Mouse (Mus musculus): ENCODE measurements around the gene Zscan25. TPM values are rescaled to one million over a fixed set of nuclear protein-coding genes. Genes with fewer than 3 reads are reported as not detected.

Zscan25 gene
- polyA plus RNA-seq (2012; fragmentation: generic; extraction: Trizol), result 10.0 TPM

- Histone ChIP-seq H3K4me2 (ENCODE audit: low read depth) (peak within 1 kb of the TSS; percentile 100), H3K79me2 (ENCODE audit: control insufficient read depth, insufficient read depth) (peaks cover 28% of the 10 kb centered on the region), H3K36me3 (ENCODE audit: control insufficient read depth, insufficient read depth) (peaks cover 6% of the 10 kb centered on the region), H3K27me3 (ENCODE audit: control insufficient read depth, insufficient read depth, insufficient read length) (no peaks in the 10 kb centered on the region), H3ac (ENCODE audit: control insufficient read depth, insufficient read length) (peak within 1 kb of the TSS; percentile 49), H3K4me3 (peak within 1 kb of the TSS; percentile 67)
- TF ChIP-seq USF1 (IDR thresholded peaks at IDR 0.05; ENCODE audit: low read depth) (no peak), MYOG (IDR thresholded peaks at IDR 0.05; ENCODE audit: control insufficient read depth in 1 of 3, insufficient read depth in 1 of 3, insufficient read length in 2 of 3, low read depth in 2 of 3) (peak; percentile 7 to 85 (median 85)), SRF (IDR thresholded peaks at IDR 0.05; ENCODE audit: control insufficient read depth, insufficient read length, low read depth) (no peak), POLR2A (IDR thresholded peaks at IDR 0.05; ENCODE audit: insufficient read length, low read depth) (peak; percentile 85), E2F4 (IDR thresholded peaks at IDR 0.05; ENCODE audit: insufficient read depth) (no peak), CEBPB (IDR thresholded peaks at IDR 0.05; ENCODE audit: insufficient read depth, poor library complexity, severe bottlenecking) (no peak), POLR2AphosphoS2 (IDR thresholded peaks at IDR 0.05; ENCODE audit: insufficient read length, low read depth) (peak; percentile 93), MYOD1 (IDR thresholded peaks at IDR 0.05; ENCODE audit: control insufficient read depth in 1 of 3, insufficient read length in 2 of 3, low read depth in 2 of 3) (peak in 2 of 3 experiments; percentile 79 to 82), TCF3 (IDR thresholded peaks at IDR 0.05; ENCODE audit: insufficient read length, low read depth) (peak; percentile 13), TCF12 (IDR thresholded peaks at IDR 0.05; ENCODE audit: insufficient read depth, poor library complexity, severe bottlenecking) (no peak), MAX (IDR thresholded peaks at IDR 0.05; ENCODE audit: low read depth) (no peak), REST (IDR thresholded peaks at IDR 0.05; ENCODE audit: insufficient read depth, insufficient read length) (no peak)
These were observed at the start of gene Zscan25 for GRCm38 (mm10) chr5:145280371-145281143. Gene Zscan25 (plus strand): TSS chr5:145280500.

GRCm38 (mm10) chr5:145230641-145231040 is 49.7 kb upstream of the Zscan25 start:
- H3ac ChIP-seq (ENCODE audit: control insufficient read depth, insufficient read length), result no peak overlapping the region
- H3K4me2 ChIP-seq (ENCODE audit: low read depth), result peak overlapping the region; percentile 95
- peak overlapping the region; percentile 71 for H3K4me3 ChIP-seq
- no peaks in the 10 kb centered on the region for H3K27me3 ChIP-seq (ENCODE audit: control insufficient read depth, insufficient read depth, insufficient read length)
- peaks cover 15% of the 10 kb centered on the region for H3K36me3 ChIP-seq (ENCODE audit: control insufficient read depth, insufficient read depth)
- no peak for TF ChIP-seq MYOG (IDR thresholded peaks at IDR 0.05; ENCODE audit: control insufficient read depth in 1 of 3, insufficient read depth in 1 of 3, insufficient read length in 2 of 3, low read depth in 2 of 3)
- TF ChIP-seq E2F4 (IDR thresholded peaks at IDR 0.05; ENCODE audit: insufficient read depth), result no peak
- TF ChIP-seq POLR2AphosphoS2 (IDR thresholded peaks at IDR 0.05; ENCODE audit: insufficient read length, low read depth), result no peak
- TF ChIP-seq CEBPB (IDR thresholded peaks at IDR 0.05; ENCODE audit: insufficient read depth, poor library complexity, severe bottlenecking), result no peak
- no peak for TF ChIP-seq TCF12 (IDR thresholded peaks at IDR 0.05; ENCODE audit: insufficient read depth, poor library complexity, severe bottlenecking)
- TF ChIP-seq USF1 (IDR thresholded peaks at IDR 0.05; ENCODE audit: low read depth), result no peak
- TF ChIP-seq TCF3 (IDR thresholded peaks at IDR 0.05; ENCODE audit: insufficient read length, low read depth), result no peak
- no peak for TF ChIP-seq REST (IDR thresholded peaks at IDR 0.05; ENCODE audit: insufficient read depth, insufficient read length)
- no peak for TF ChIP-seq POLR2A (IDR thresholded peaks at IDR 0.05; ENCODE audit: insufficient read length, low read depth)
- no peak for TF ChIP-seq SRF (IDR thresholded peaks at IDR 0.05; ENCODE audit: control insufficient read depth, insufficient read length, low read depth)
- no peak for TF ChIP-seq MYOD1 (IDR thresholded peaks at IDR 0.05; ENCODE audit: control insufficient read depth in 1 of 3, insufficient read length in 2 of 3, low read depth in 2 of 3)
- no peak for TF ChIP-seq MAX (IDR thresholded peaks at IDR 0.05; ENCODE audit: low read depth)
- H3K79me2 ChIP-seq (ENCODE audit: control insufficient read depth, insufficient read depth), result peaks cover 41% of the 10 kb centered on the region

GRCm38 (mm10) chr5:145231367-145231871 is 48.9 kb upstream of the Zscan25 start, which contains the start of gene Zfp655:
Gene Zfp655 (plus strand): TSS chr5:145231715.
- Histone ChIP-seq H3K79me2 (ENCODE audit: control insufficient read depth, insufficient read depth) (peaks cover 48% of the 10 kb centered on the region), H3K36me3 (ENCODE audit: control insufficient read depth, insufficient read depth) (peaks cover 18% of the 10 kb centered on the region), H3K4me3 (peak within 1 kb of the TSS; percentile 71), H3K27me3 (ENCODE audit: control insufficient read depth, insufficient read depth, insufficient read length) (no peaks in the 10 kb centered on the region), H3K4me2 (ENCODE audit: low read depth) (peak within 1 kb of the TSS; percentile 95), H3ac (ENCODE audit: control insufficient read depth, insufficient read length) (peak within 1 kb of the TSS; percentile 64)
- TF ChIP-seq POLR2AphosphoS2 (IDR thresholded peaks at IDR 0.05; ENCODE audit: insufficient read length, low read depth) (peak; percentile 94), POLR2A (IDR thresholded peaks at IDR 0.05; ENCODE audit: insufficient read length, low read depth) (peak; percentile 94), MYOG (IDR thresholded peaks at IDR 0.05; ENCODE audit: control insufficient read depth in 1 of 3, insufficient read depth in 1 of 3, insufficient read length in 2 of 3, low read depth in 2 of 3) (peak in 1 of 3 experiments; percentile 57), E2F4 (IDR thresholded peaks at IDR 0.05; ENCODE audit: insufficient read depth) (no peak), MYOD1 (IDR thresholded peaks at IDR 0.05; ENCODE audit: control insufficient read depth in 1 of 3, insufficient read length in 2 of 3, low read depth in 2 of 3) (peak in 1 of 3 experiments; percentile 41), MAX (IDR thresholded peaks at IDR 0.05; ENCODE audit: low read depth) (no peak), USF1 (IDR thresholded peaks at IDR 0.05; ENCODE audit: low read depth) (peak; percentile 65)

- peak overlapping the region; percentile 66 for H3K4me2 ChIP-seq (ENCODE audit: low read depth)
- no peak for TF ChIP-seq MYOD1 (IDR thresholded peaks at IDR 0.05; ENCODE audit: control insufficient read depth in 1 of 3, insufficient read length in 2 of 3, low read depth in 2 of 3)
- no peak for TF ChIP-seq CEBPB (IDR thresholded peaks at IDR 0.05; ENCODE audit: insufficient read depth, poor library complexity, severe bottlenecking)
- no peak for TF ChIP-seq MYOG (IDR thresholded peaks at IDR 0.05; ENCODE audit: control insufficient read depth in 1 of 3, insufficient read depth in 1 of 3, insufficient read length in 2 of 3, low read depth in 2 of 3)
- no peak for TF ChIP-seq USF1 (IDR thresholded peaks at IDR 0.05; ENCODE audit: low read depth)
- TF ChIP-seq POLR2A (IDR thresholded peaks at IDR 0.05; ENCODE audit: insufficient read length, low read depth), result no peak
- TF ChIP-seq REST (IDR thresholded peaks at IDR 0.05; ENCODE audit: insufficient read depth, insufficient read length), result no peak
- H3K27me3 ChIP-seq (ENCODE audit: control insufficient read depth, insufficient read depth, insufficient read length), result no peaks in the 10 kb centered on the region
- peak overlapping the region; percentile 71 for H3K4me3 ChIP-seq
- H3K36me3 ChIP-seq (ENCODE audit: control insufficient read depth, insufficient read depth), result peaks cover 18% of the 10 kb centered on the region
- peak overlapping the region; percentile 64 for H3ac ChIP-seq (ENCODE audit: control insufficient read depth, insufficient read length)
- H3K79me2 ChIP-seq (ENCODE audit: control insufficient read depth, insufficient read depth), result peaks cover 54% of the 10 kb centered on the region
These were observed 48.3 kb upstream of the Zscan25 start for GRCm38 (mm10) chr5:145231893-145232411.
